Mouse (Mus musculus) heart, postnatal 4 days (tissue): ENCODE results near the gene Chic2. TPM values are rescaled to one million over a fixed set of nuclear protein-coding genes. Genes with fewer than 3 reads are reported as not detected.
A peak's percentile ranks its signal among the peaks of the same experiment; 100 is the strongest.

Source experiments
- DNase-seq: peaks from one replicate; pipeline ENCODE4 v3.0.0; 2021
- total RNA-seq, 2 experiments: library from RNA; stranded (reverse); gene quantifications; 2 replicates each; pipeline ENCODE4 v1.2.3; 2021

Gene Chic2
- total RNA-seq, 2 experiments from 2014 or later = 29.3 to 29.6 TPM

DNA sequence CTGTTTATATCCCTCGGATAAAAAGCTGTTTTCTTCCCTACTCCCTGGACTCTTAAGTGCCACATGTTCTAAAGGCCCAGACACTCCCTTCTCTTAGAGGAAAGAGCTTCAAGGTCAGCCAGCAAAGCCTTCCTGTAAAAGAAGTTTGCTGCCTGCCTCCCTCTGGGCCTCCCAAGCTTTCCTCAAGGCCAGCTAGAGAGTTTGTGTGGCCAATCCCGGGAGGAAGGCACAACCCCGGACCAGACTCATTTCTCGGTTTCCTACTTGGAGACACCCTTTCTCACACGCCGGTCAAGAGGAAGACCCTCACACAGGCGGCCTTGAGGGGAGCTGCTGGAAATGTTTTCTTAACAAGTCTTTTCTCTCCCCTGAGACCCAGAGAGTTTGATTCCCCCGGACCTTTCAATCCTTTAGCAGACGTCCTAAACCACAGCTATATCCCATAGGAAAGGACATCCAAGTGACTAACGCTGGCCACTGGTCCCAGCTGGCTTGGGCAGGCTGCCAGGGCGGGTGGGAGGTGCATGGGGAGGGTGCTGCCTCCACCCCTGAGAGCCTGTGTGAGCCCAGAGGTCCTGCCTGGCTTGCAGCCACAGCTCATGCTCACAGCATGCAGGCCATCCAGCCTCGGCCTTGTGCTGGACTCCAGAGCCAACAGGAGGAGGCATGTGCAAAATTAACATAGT is 69.7 kb downstream of the Chic2 start:
- DNase-seq = peak; percentile 96

GRCm38 (mm10) chr5:74974061-74974581 is 70.5 kb downstream of the Chic2 start:
- peak; percentile 47 for DNase-seq

DNA sequence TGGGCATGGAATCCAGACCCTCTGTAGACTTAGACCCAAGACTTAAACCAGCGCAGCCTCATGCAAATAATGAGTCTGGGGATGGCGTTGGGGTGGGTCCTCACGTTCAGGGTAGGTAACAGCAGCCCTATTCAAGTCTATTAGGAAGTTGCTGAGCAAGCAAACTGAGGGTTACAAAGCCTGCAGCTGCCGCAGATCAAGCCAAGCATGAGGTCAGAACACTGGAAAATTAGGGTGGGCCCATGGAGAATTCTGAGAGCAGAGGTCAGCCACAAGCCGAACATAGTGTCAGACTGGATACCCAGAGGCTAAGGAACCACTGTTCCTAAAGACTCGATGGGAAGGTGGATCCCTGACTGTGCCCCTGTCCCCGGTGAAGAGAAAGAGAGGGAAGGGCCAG is 73.2 kb downstream of the Chic2 start:
- DNase-seq = no peak

- DNase-seq = no peak
Measured at GRCm38 (mm10) chr5:74969341-74969740, 75.2 kb downstream of the Chic2 start.

DNA sequence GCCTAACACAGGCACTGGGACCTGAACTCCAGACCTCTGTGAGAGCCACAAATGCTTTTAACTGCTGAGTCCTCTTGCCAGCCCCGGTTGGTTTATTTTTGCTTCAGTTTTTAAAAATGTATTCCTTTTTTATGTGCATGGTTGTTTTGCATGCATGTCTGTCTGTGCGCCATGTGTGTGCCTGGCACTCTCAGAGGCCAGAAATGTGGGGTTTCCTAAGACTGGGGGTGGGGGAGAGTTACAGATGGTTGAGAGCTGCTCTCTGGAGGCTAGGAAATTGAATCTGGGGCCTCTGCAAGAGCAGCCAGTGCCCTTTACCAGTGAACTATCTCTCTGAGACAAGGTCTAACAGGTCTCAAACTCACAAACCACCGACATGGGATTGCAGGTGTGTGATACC is 76.7 kb downstream of the Chic2 start:
- no peak for DNase-seq

DNA sequence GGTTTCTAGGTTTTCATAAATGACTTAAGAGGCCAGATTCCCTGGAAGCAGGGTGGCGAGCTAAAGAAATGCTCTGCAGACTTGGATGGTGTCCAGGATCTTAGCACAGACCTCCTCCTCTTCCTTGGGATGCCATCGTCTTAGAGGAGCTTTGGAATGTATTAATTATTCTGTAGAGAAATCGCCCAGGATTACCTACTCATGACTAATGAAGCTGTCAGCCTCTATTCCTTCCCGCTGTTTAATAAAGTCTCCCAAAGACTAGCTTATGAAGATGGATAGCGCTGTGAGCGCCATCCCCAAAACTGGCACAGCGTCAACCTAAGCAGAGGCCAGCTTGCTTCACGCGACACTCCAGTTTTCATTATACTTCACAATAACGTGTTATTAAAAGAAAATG is 77.7 kb downstream of the Chic2 start:
- DNase-seq = no peak

GRCm38 (mm10) chr5:74962771-74963170 is 81.8 kb downstream of the Chic2 start:
- DNase-seq = peak; percentile 43

DNA sequence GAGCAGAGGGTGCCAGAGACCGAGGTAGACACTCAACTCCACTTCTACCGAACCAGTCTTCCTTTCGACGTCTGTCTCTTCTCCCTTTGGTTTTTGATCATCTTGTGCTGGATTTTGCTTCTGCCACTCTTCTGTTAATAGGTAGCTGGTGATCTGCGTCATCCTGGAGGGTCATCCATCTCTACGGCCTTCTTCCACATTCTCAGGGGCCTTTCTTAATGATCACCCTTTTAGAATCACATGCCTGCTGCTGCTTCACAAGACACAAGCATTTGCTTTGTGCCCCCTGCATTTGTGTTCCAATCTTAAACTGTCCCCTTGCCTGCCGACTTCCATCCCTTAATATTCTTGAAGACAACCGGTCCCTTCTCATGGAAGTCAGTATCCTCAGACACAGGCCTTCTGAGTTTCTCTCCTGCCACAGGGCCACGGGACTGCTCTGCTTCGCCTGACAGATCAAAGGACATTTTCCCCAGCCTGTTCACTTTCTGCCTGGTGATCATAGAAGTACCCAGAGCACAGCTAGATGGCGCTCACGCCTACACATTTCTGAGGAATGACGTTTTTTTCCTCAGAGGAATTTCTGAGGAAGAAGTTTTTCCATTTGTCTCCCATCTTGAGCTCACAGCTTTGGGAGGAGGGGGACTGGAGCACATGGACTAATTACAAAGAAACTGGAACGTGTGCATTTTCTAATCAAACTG is 83.6 kb downstream of the Chic2 start:
- DNase-seq = peak; percentile 77

GRCm38 (mm10) chr5:74960306-74960705 is 84.3 kb downstream of the Chic2 start:
- DNase-seq = no peak

DNA sequence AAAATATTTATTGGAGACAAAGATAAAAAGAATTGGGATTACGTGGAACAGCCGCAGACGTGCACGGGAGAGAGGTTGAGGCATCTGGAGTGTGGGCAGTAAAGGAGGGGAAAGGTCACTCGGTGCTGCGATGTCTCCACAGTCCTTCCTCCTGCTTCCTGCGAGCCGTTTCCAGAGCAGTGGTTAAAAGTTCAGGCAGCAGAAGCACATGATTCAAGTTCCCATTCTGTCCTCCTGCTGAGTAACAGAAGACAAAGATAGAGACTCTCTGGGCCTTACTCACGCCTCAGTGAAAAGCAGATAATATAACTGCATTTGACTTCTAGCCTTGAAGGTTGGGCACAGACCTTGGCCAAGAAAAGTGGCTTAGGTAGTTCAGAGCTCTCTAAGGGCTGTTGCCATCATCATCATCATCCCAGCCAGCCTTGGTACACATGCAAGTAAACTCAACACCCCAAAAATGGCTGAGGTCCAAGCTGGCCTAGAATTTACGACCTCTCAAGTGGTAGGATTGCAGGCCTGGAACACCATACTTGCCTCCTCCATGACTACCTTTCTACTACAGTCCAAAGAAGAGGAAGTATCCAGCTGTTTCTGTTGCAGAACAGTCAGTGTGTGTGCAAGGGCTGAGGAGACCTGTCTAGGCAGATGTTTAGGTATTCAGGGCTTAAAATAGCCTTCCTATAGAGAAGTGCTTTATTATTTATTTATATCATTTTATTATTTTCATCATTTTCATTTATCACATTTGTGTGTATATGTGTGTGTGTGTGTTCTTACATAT is 87.1 kb downstream of the Chic2 start:
- DNase-seq = no peak

GRCm38 (mm10) chr5:74956335-74956734 is 88.2 kb downstream of the Chic2 start:
- DNase-seq = no peak

DNA sequence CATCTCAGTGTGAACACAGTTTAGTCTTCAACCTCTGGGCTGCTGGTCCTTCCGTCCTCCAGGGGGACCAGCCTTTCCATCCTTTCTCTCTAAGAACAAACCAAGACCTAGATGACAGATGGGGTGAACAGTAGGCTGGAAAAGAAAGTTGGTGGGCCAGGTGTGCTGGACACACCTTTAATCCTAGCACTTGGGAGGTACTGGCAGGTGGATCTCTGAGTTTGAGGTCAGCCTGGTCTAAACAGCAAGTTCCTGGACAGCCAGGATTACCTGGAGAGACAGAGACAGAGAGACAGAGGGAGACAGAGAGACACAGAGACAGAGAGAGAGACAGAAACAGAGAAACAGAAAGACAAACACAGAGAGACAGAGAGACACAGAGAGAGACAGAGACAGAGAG is 89.0 kb downstream of the Chic2 start:
- no peak for DNase-seq

- no peak for DNase-seq
Measured at GRCm38 (mm10) chr5:74952938-74953337, 91.6 kb downstream of the Chic2 start.

- no peak for DNase-seq
Measured at GRCm38 (mm10) chr5:74951375-74951774, 93.2 kb downstream of the Chic2 start.

GRCm38 (mm10) chr5:74949298-74949697 is 95.3 kb downstream of the Chic2 start:
- no peak for DNase-seq

GRCm38 (mm10) chr5:74948482-74948881 is 96.1 kb downstream of the Chic2 start:
- DNase-seq = no peak

Other genes starting within 250 kb of the Chic2 start
- not detected for gene Gsx2, start 30.8 kb upstream of the Chic2 start, total RNA-seq
- gene Pdgfra, start 107.5 kb upstream of the Chic2 start, total RNA-seq = 10 to 100 TPM; 34.4 to 39.0 TPM